Mouse (Mus musculus) heart, embryonic 15.5 days (tissue): ENCODE measurements around the gene Selenom. TPM values are rescaled to one million over a fixed set of nuclear protein-coding genes. Genes with fewer than 3 reads are reported as not detected.

ENCODE experiments used
- ATAC-seq: fragments of 200-750 bp; cut with Nextera tagmentation; replicated peaks from 2 replicates; pipeline ENCODE4 v1.8.0; 2017; ENCODE audit warnings: low read depth, moderate TSS enrichment; ENCODE audit not compliant: insufficient number of reproducible peaks, insufficient read depth, low FRiP score
- H3K27ac ChIP-seq: fragments of 300-500 bp; sonication (generic); 2 replicates; pipeline ENCODE4 v1.5.1; 2015; ENCODE audit warnings: mild to moderate bottlenecking, inconsistent platforms
- H3K27me3 ChIP-seq: fragments of 300-500 bp; sonication (generic); 2 replicates; pipeline ENCODE4 v1.6.1; 2015; ENCODE audit warnings: inconsistent platforms
- H3K36me3 ChIP-seq: fragments of 300-500 bp; sonication (generic); 2 replicates; pipeline ENCODE4 v1.6.1; 2015; ENCODE audit warnings: mild to moderate bottlenecking, inconsistent platforms
- H3K4me1 ChIP-seq: fragments of 300-500 bp; sonication (generic); replicated peaks from 2 replicates; pipeline ENCODE4 v1.6.1; 2015; ENCODE audit warnings: inconsistent platforms
- H3K4me2 ChIP-seq: fragments of 300-500 bp; sonication (generic); 2 replicates; pipeline ENCODE4 v1.6.1; 2015; ENCODE audit warnings: inconsistent platforms, mild to moderate bottlenecking, moderate library complexity
- H3K4me3 ChIP-seq: fragments of 300-500 bp; sonication (generic); 2 replicates; pipeline ENCODE4 v1.5.1; 2015; ENCODE audit warnings: mild to moderate bottlenecking, inconsistent platforms
- H3K9ac ChIP-seq: fragments of 300-500 bp; sonication (generic); 2 replicates; pipeline ENCODE4 v1.6.1; 2015; ENCODE audit warnings: mild to moderate bottlenecking, inconsistent platforms
- H3K9me3 ChIP-seq: fragments of 300-500 bp; sonication (generic); replicated peaks from 2 replicates; pipeline ENCODE4 v1.6.1; 2016; ENCODE audit warnings: inconsistent platforms
- WGBS: fragments of 180-500 bp; shearing (Covaris S2); methylation state at CpG from one replicate; pipeline ENCODE4 v1.1.7; 2015; ENCODE audit warnings: mixed read lengths; 5-methylcytosine and 5-hydroxymethylcytosine counted together
- polyA plus RNA-seq: library from polyadenylated mRNA; unstranded; fragments of >200 nt; fragmentation: Nextera tagmentation; extraction: Ambion mirVana; gene quantifications from 2 replicates; pipeline ENCODE4 v1.2.1, GENCODE M21; 2015

Selenom gene
- polyA plus RNA-seq, 1 experiment from 2014 or later: 138 TPM

DNA sequence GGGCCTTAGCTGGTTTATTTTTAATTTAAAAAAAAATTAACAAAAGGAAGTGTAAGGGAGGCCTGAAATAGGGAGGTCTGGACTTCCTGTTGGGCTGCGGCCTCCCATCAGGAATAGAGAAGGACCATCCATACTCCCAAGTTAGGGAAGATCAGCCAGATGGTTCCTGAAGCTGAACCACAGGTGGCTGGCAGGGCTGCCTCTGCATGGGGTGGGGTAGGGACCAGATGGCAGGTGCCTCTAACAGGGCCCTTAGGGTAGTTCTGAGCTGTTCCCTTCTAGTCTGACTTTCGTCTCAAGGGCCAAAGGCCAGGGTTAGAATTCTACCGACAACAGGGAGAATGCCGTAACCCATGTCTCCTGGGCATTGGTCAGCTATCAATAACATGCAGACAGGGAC lies 1.2 kb downstream of the Selenom start:
- H3K4me2 ChIP-seq: peak overlapping the region; percentile 87
- no peaks in the 10 kb centered on the region for H3K27me3 ChIP-seq
- H3K9ac ChIP-seq: peak overlapping the region; percentile 71
- H3K36me3 ChIP-seq: peaks cover 5% of the 10 kb centered on the region
- peaks cover 46% of the 10 kb centered on the region for H3K4me1 ChIP-seq
- WGBS: 78% methylated on average over 4 of the region's 4 CpGs
- no peak for ATAC-seq
- peak overlapping the region; percentile 67 for H3K4me3 ChIP-seq
- H3K27ac ChIP-seq: peak overlapping the region; percentile 74
- no peaks in the 10 kb centered on the region for H3K9me3 ChIP-seq

GRCm38 (mm10) chr11:3516121-3516520 lies 1.6 kb downstream of the Selenom start:
- Histone ChIP-seq H3K9ac (no peak overlapping the region), H3K9me3 (no peaks in the 10 kb centered on the region), H3K36me3 (peaks cover 9% of the 10 kb centered on the region), H3K4me3 (peak overlapping the region; percentile 67), H3K4me1 (peaks cover 46% of the 10 kb centered on the region), H3K27me3 (no peaks in the 10 kb centered on the region), H3K4me2 (peak overlapping the region; percentile 87), H3K27ac (no peak overlapping the region)
- 85% methylated on average over 5 of the region's 5 CpGs for WGBS
- ATAC-seq: no peak

DNA sequence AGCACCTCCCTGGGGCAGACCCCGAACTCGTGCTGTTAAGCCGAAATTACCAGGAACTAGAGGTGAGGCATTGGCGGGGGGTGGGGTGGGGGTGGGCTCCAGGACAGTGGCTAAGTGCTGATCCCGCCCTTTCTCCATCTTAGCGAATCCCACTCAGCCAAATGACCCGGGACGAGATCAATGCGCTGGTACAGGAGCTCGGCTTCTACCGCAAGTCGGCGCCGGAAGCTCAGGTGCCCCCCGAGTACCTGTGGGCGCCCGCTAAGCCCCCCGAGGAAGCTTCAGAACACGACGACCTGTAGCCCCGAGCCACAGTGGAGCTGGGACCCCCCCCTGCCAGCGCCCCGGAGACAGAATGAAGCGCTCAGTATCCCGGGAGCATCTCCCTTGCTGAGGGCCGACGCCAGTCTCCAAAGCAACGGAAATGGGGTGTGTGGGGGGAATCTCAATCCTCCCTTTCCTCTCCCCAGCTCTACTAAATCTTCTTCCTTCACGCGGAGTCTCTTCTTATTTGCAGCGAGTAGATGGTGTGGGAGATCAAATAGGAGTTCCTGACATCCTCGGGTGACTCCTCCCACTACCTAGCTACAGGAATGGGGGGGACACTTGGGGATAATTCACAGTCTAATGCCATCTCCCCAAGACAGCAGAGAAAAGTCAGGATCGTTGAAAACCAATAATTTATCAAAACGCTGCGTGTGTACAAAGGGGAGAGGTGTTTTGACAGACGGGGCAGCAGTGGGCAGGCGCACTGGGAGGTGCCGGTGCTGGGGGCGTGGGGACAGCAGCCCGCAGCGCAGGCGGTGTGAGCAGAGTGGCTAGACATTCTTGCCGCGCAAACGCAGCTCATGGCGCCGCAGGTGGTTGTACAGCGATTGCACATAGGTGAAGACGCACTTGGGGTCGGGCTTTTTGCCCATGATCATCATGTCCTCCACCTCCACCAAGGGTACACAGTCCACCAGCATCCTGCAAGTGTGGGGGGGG lies 2.7 kb downstream of the Selenom start:
- Histone ChIP-seq H3K9me3 (no peaks in the 10 kb centered on the region), H3K27me3 (no peaks in the 10 kb centered on the region), H3K9ac (peak overlapping the region; percentile 11), H3K36me3 (peaks cover 20% of the 10 kb centered on the region), H3K27ac (no peak overlapping the region), H3K4me3 (peak overlapping the region; percentile 40), H3K4me1 (peaks cover 46% of the 10 kb centered on the region), H3K4me2 (peak overlapping the region; percentile 74)
- ATAC-seq: 0 out of 2 replicates have a peak, but pooled peaks have one; percentile 11
- 2% methylated on average over 50 of the region's 50 CpGs for WGBS

- Histone ChIP-seq H3K9me3 (no peaks in the 10 kb centered on the region), H3K27ac (0 out of 2 replicates have a peak overlapping the region, but pooled peaks have one; percentile 15), H3K9ac (no peak overlapping the region), H3K4me3 (peak overlapping the region; percentile 40), H3K4me1 (peaks cover 46% of the 10 kb centered on the region), H3K36me3 (peaks cover 29% of the 10 kb centered on the region), H3K27me3 (no peaks in the 10 kb centered on the region), H3K4me2 (peak overlapping the region; percentile 74)
- WGBS: 45% methylated on average over 13 of the region's 13 CpGs
- no peak for ATAC-seq
These were observed 3.6 kb downstream of the Selenom start for GRCm38 (mm10) chr11:3517846-3518732.

DNA sequence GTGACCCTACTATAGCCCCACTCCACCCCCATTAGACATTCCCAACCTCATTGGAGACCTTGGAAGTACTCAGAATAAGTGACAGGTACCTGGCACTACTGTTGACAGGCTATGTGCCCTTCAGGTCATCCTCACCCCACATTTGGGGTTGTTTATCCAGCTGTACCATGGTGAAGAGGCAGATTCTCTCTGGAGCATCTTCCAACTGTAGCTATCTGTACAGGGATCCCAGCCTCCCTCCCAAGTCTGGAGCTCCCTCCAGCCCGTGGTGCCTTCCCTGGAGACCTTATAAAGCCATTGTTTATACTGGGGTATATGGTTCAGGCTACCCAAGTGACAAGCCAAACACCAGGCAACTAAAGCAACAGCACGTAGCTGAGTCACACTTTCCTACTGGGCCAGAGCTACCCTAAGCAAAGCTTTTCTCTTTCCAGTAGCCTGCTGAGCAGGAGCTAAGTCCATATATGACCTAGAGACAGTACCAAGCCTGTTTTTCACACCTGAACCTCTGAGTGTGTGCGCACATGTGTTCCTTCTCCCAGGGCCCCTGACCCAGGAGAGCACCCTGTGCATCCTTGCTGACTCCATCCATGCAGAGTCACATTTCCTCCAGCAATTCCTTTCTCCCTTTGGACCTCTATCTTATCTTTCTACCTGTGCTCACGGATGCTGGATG lies 4.7 kb downstream of the Selenom start:
- no peak overlapping the region for H3K4me3 ChIP-seq
- H3K36me3 ChIP-seq: peaks cover 40% of the 10 kb centered on the region
- H3K4me2 ChIP-seq: no peak overlapping the region
- no peak overlapping the region for H3K27ac ChIP-seq
- ATAC-seq: no peak
- WGBS: 56% methylated on average over 4 of the region's 4 CpGs
- no peak overlapping the region for H3K9ac ChIP-seq
- peaks cover 43% of the 10 kb centered on the region for H3K4me1 ChIP-seq
- H3K9me3 ChIP-seq: no peaks in the 10 kb centered on the region
- H3K27me3 ChIP-seq: no peaks in the 10 kb centered on the region

- Histone ChIP-seq H3K4me1 (peaks cover 37% of the 10 kb centered on the region), H3K9me3 (no peaks in the 10 kb centered on the region), H3K27me3 (no peaks in the 10 kb centered on the region), H3K9ac (no peak overlapping the region), H3K4me3 (no peak overlapping the region), H3K4me2 (no peak overlapping the region), H3K36me3 (peaks cover 47% of the 10 kb centered on the region), H3K27ac (no peak overlapping the region)
- ATAC-seq: no peak
- 57% methylated on average over 11 of the region's 11 CpGs for WGBS
These were observed 5.4 kb downstream of the Selenom start for GRCm38 (mm10) chr11:3519756-3520398.

- Histone ChIP-seq H3K4me1 (peaks cover 30% of the 10 kb centered on the region), H3K27me3 (no peaks in the 10 kb centered on the region), H3K9me3 (no peaks in the 10 kb centered on the region), H3K4me3 (no peak overlapping the region), H3K4me2 (no peak overlapping the region), H3K27ac (no peak overlapping the region; the same call in 1 of the 2 replicates), H3K9ac (no peak overlapping the region), H3K36me3 (peaks cover 57% of the 10 kb centered on the region)
- 70% methylated on average over 14 of the region's 14 CpGs for WGBS
- no peak for ATAC-seq
These were observed 6.4 kb downstream of the Selenom start for GRCm38 (mm10) chr11:3520919-3521318.

DNA sequence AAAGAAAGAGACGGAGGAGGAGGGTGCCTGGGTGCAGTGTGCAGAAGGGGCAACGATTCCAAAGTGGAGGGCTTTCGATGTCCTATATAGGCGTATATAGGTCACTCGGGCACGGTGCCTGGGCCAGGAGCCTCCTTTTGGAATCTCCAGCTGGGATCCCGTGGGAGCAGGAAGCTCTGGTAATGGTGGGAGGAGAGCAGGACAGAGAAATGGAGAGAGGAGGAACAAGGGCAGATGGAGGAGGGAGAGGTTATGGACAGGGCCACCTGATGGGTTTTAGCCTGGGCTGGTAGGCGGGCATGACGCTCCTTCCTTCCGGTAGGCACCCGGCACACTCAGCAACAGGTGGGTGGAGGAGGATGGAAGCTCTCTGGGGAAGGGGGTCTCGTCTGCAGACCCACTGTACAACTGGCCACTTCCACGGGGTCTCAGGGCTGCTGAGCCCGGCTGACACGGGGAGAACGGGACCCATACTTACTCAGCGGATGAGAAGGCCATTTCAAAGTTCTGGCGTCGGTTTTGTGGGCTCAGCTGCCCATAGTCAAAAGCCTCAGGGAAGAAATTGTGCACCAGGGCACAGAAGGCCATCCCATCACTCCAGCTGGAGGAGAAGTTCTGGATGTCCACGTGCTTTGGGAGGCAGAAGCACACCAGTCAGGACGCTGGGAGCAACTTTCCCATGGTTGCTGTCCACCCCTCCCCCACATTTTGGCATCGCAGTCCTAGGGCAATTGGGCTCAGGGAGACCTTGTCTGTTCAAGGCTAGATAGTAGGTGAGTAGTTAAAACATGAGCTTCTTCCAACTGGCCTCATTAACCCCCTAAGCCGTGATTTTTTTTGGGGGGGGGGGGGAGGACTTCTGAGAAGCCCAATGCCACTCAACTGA lies 7.1 kb downstream of the Selenom start:
- H3K27ac ChIP-seq: no peak overlapping the region
- 85% methylated on average over 23 of the region's 23 CpGs for WGBS
- no peak overlapping the region for H3K9ac ChIP-seq
- H3K4me3 ChIP-seq: no peak overlapping the region
- no peak for ATAC-seq
- no peaks in the 10 kb centered on the region for H3K27me3 ChIP-seq
- peaks cover 29% of the 10 kb centered on the region for H3K4me1 ChIP-seq
- H3K9me3 ChIP-seq: no peaks in the 10 kb centered on the region
- no peak overlapping the region for H3K4me2 ChIP-seq
- peaks cover 64% of the 10 kb centered on the region for H3K36me3 ChIP-seq

GRCm38 (mm10) chr11:3522285-3523000 lies 8.0 kb downstream of the Selenom start:
- no peak overlapping the region for H3K4me3 ChIP-seq
- H3K27me3 ChIP-seq: no peaks in the 10 kb centered on the region
- peaks cover 29% of the 10 kb centered on the region for H3K4me1 ChIP-seq
- no peak overlapping the region for H3K27ac ChIP-seq
- WGBS: 93% methylated on average over 17 of the region's 17 CpGs
- H3K4me2 ChIP-seq: no peak overlapping the region
- no peak for ATAC-seq
- H3K9ac ChIP-seq: no peak overlapping the region
- no peaks in the 10 kb centered on the region for H3K9me3 ChIP-seq
- H3K36me3 ChIP-seq: peaks cover 71% of the 10 kb centered on the region
